Mouse (Mus musculus) heart, postnatal 0 days (tissue): Measurements from ENCODE around the gene Ppm1g.

ENCODE experiments used
- CTCF ChIP-seq: IDR thresholded peaks from 2 replicates; pipeline ENCODE4 v1.5.1; 2016; ENCODE audit warnings: antibody characterized with exemption, control low read depth, low read depth
- EP300 ChIP-seq: IDR thresholded peaks from 2 replicates; pipeline ENCODE4 v1.6.1; 2016; ENCODE audit warnings: antibody characterized with exemption, low read depth

- TF ChIP-seq CTCF: no peak
- TF ChIP-seq EP300: no peak
Measured at GRCm38 (mm10) chr5:31153516-31154151, 66.9 kb downstream of the Ppm1g start.
